ENCODE assay signal across 11 mouse cellular contexts in genomic region chr11:34308731-34309130, GRCm38 (mm10). TPM values are rescaled to one million over a fixed set of nuclear protein-coding genes. Genes with fewer than 3 reads are reported as not detected.
"Had no signal": no experiment of that assay in that cellular context is flagged by ENCODE, and none has a peak within 500 bp of the region (broad histone marks: within the 10 kb centered on the region; RNA-seq: fewer than 3 reads in every experiment).

No protein-coding gene starts in this region.

- DNase-seq: liver, postnatal 0 days; lung, adult 2 months; lung, postnatal 14 days; lung, postnatal 36 days; midbrain, embryonic 14.5 days; right cerebral cortex, postnatal 14 days; thymus, adult 18-20 months; thymus, postnatal 14 days; thymus, postnatal 36 days had no signal

RNA-seq across cellular contexts. Expression of gene Fam196b, which starts 5.9 kb away (rescaled TPM):
- total RNA-seq: megakaryocyte progenitor cell, adult 5-6 weeks had no signal
- polyA plus RNA-seq: macrophage had no signal
